Mouse (Mus musculus) kidney, adult 2 months (tissue): ENCODE measurements around the gene Ppdpf. TPM values are rescaled to one million over a fixed set of nuclear protein-coding genes. Genes with fewer than 3 reads are reported as not detected.
A peak's percentile ranks its signal among the peaks of the same experiment; 100 is the strongest.
"Not testable (repeated sequence)": the region's sequence is repeated elsewhere in the genome, so short reads cannot be mapped to it uniquely, and the experiment has no call there.

Experiments
- DNase-seq: peaks from one replicate; pipeline ENCODE4 v3.0.0; 2021
- H3K27ac ChIP-seq: fragments of 200-500 bp; 2 replicates; pipeline ENCODE4 v1.5.1; 2012; ENCODE audit warnings: low read depth, low read length, control low read depth, inconsistent platforms; ENCODE audit not compliant: insufficient read depth
- H3K27me3 ChIP-seq: fragments of 200-500 bp; replicated peaks from 2 replicates; pipeline ENCODE4 v1.6.1; 2012; ENCODE audit warnings: mild to moderate bottlenecking, moderate library complexity, low read length, inconsistent platforms; ENCODE audit not compliant: control insufficient read depth, insufficient read depth
- H3K36me3 ChIP-seq: fragments of 200-500 bp; 2 replicates; pipeline ENCODE4 v1.6.1; 2012; ENCODE audit warnings: mild to moderate bottlenecking, moderate library complexity, low read length, inconsistent platforms; ENCODE audit not compliant: control insufficient read depth, insufficient read depth
- H3K4me1 ChIP-seq: fragments of 200-500 bp; 2 replicates; pipeline ENCODE4 v1.6.1; 2011; ENCODE audit warnings: low read length; ENCODE audit not compliant: control insufficient read depth, insufficient read depth
- H3K4me3 ChIP-seq: fragments of 200-500 bp; 2 replicates; pipeline ENCODE4 v1.5.1; 2011; ENCODE audit warnings: mild to moderate bottlenecking, low read depth, low read length, control low read depth; ENCODE audit not compliant: insufficient read depth
- CTCF ChIP-seq: fragments of 200-500 bp; conservative IDR thresholded peaks from 2 replicates; pipeline ENCODE4 v1.5.1; 2011; ENCODE audit warnings: low read depth, mild to moderate bottlenecking, control low read depth, low read length, moderate library complexity, mixed read lengths; ENCODE audit not compliant: insufficient read depth, insufficient read length
- POLR2A ChIP-seq: fragments of 200-500 bp; IDR thresholded peaks from one replicate; pipeline ENCODE4 v1.6.1; 2011; ENCODE audit warnings: low read depth, low read length, control low read depth
- WGBS: fragments of 180-500 bp; shearing (Covaris S2); methylation state at CpG from one replicate; pipeline ENCODE4 v1.1.7; 2018; 5-methylcytosine and 5-hydroxymethylcytosine counted together
- polyA plus RNA-seq: library from polyadenylated mRNA; depleted of rRNA; stranded (reverse); fragments of >200 nt; gene quantifications from 2 replicates; pipeline ENCODE4 v1.2.3, GENCODE M21; 2012

Gene Ppdpf
- polyA plus RNA-seq, 1 experiment, result 162 TPM

DNA sequence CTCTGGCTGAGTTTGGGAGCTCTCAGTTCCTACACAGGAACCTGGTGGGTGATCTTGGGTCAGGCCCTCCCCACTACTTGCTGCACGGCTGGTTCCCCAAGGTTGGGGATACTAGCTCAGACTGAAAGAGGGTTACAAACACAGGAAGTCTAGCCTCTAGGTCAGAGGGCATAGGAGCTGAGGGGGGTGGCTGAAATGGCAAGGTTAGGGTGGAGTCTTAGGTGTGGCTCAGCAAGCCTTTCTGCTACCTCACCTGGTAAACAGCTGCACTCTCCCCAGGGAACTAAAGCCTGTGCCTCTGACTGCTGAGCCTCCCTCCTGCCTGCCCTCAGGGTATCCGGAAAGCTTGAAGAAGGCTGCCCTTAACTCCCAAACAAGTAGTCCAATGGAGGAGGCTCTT lies 1.6 kb downstream of the Ppdpf start:
- no peaks in the 10 kb centered on the region for H3K36me3 ChIP-seq
- peak; percentile 21 for DNase-seq
- H3K4me3 ChIP-seq, result no peak overlapping the region
- H3K4me1 ChIP-seq, result peaks cover 5% of the 10 kb centered on the region; the same call in 1 of the 2 replicates
- H3K27me3 ChIP-seq, result no peaks in the 10 kb centered on the region
- no peak for TF ChIP-seq CTCF
- no peak for TF ChIP-seq POLR2A
- peak overlapping the region; percentile 13 for H3K27ac ChIP-seq
- 46% methylated on average over 2 of the region's 2 CpGs for WGBS

DNA sequence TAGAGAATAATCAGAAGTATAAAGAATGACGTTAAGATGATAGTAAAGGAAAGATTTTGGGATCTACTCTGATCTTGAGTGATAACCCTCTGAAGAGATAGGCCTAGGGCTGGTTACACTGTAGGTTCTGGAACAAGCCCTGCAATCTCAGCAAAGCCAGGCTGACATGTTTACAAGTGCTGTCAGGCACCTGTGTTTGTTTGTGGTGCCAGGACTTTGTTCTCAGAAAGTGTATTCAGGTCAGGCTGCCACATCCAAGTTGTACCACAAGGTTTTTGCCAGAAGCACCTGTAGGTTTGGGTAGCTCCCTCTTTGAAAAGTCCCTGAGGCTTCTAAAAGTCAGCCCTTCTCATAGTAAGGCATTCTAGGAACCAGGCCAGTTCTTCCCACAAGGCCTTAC lies 2.3 kb downstream of the Ppdpf start:
- DNase-seq, result no peak
- 83% methylated on average over 1 of the region's 1 CpGs for WGBS
- Histone ChIP-seq H3K27me3 (no peaks in the 10 kb centered on the region), H3K4me3 (no peak overlapping the region), H3K36me3 (no peaks in the 10 kb centered on the region), H3K27ac (0 out of 2 replicates have a peak overlapping the region, but pooled peaks have one; percentile 13), H3K4me1 (peaks cover 5% of the 10 kb centered on the region; the same call in 1 of the 2 replicates)
- TF ChIP-seq CTCF (no peak), POLR2A (no peak)

DNA sequence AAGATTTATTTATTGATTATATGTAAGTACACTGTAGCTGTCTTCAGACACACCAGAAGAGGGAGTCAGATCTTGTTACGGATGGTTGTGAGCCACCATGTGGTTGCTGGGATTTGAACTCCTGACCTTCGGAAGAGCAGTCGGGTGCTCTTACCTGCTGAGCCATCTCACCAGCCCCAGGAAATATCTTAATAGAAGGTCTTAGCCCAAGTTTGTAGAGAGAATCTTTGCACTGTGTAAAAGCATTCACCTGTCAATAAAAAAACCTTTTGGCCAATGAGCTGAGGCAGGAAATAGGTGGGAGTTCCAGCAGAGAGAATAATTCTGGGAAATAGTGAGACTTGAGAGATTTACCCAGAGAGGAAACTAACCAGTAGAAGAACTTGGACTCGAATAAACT lies 4.3 kb downstream of the Ppdpf start:
- not testable (repeated sequence) for H3K4me1 ChIP-seq, H3K4me3 ChIP-seq, DNase-seq, H3K36me3 ChIP-seq, H3K27ac ChIP-seq, H3K27me3 ChIP-seq
- 68% methylated on average over 4 of the region's 4 CpGs for WGBS

DNA sequence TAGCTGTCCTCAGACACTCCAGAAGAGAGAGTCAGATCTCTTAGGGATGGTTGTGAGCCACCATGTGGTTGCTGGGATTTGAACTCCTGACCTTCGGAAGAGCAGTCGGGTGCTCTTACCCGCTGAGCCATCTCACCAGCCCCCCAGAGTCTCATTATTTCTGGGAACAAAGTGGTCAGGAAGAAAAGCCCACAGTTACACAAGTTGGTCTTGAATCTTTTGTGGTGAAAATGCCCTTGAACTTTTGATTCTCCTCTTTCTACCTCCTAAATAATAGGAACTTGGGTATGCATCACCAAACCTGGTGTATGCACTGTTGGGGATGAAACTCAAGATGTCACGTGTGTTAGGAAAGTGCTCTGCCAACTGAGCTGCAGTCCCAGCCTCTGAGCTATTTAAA lies 4.9 kb downstream of the Ppdpf start:
- TF ChIP-seq CTCF, result no peak
- no peak for TF ChIP-seq POLR2A
- Histone ChIP-seq H3K27ac (no peak overlapping the region), H3K27me3 (no peaks in the 10 kb centered on the region), H3K36me3 (no peaks in the 10 kb centered on the region), H3K4me1 (peaks cover 5% of the 10 kb centered on the region; the same call in 1 of the 2 replicates), H3K4me3 (no peak overlapping the region)
- 65% methylated on average over 4 of the region's 4 CpGs for WGBS
- DNase-seq, result no peak

DNA sequence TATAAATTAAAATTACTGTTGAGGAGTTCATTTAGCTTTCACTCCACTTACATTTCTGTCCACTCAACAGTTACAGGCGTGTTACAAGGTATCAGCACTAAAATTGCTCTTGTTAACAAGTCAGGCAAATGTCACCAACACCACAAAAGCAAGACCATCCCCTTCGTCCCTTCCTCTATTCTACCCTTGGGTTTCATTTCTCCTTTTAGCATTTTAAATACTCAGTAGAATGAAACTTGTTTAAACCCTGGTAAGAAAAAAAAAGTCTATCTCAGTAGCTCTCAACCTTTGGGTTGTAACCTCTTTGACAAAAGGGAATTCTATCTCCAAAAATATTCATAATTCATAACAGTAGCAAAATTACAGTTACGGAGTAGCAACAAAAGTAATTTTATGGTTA lies 6.0 kb downstream of the Ppdpf start:
- H3K4me1 ChIP-seq, result peaks cover 5% of the 10 kb centered on the region; the same call in 1 of the 2 replicates
- H3K4me3 ChIP-seq, result no peak overlapping the region
- 84% methylated on average over 3 of the region's 3 CpGs for WGBS
- no peak for DNase-seq
- TF ChIP-seq POLR2A (no peak), CTCF (no peak)
- H3K27me3 ChIP-seq, result no peaks in the 10 kb centered on the region
- H3K27ac ChIP-seq, result no peak overlapping the region
- no peaks in the 10 kb centered on the region for H3K36me3 ChIP-seq

DNA sequence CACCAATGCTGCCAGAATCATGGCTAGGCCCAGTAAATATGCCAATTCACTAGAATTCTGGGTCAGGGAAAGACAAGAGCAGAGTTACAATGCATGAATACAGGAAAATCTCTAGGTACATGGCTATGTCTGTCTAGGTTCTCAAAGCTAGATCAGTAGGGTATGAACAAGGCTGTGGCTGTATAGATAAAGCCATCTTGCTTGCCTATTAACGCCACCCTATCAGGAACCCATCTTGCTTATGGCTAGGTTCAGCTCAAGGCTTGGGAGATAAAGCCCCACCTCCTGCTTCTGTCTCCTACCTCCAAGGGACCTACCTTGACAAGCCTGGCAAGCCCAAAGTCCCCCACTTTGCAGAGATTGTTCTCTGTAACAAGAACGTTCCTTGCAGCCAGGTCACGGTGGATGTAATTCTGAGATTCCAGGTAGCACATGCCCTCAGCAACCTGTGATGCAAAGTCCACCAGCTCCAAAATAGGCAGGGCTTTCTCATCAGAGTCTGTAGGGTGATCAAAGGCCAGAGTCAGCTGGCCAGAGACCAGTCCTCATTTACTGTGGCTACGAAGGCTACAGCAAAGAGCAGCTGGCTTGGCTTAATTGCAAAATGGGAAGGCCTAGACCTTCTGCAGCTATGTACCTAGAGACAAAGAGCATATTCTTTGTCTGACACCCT lies 9.7 kb downstream of the Ppdpf start:
- peak; percentile 91 for DNase-seq
- Histone ChIP-seq H3K4me3 (no peak overlapping the region), H3K4me1 (no peaks in the 10 kb centered on the region; the same call in 1 of the 2 replicates), H3K36me3 (no peaks in the 10 kb centered on the region), H3K27ac (no peak overlapping the region), H3K27me3 (no peaks in the 10 kb centered on the region)
- no peak for TF ChIP-seq CTCF
- no peak for TF ChIP-seq POLR2A
- WGBS, result 63% methylated on average over 4 of the region's 4 CpGs

DNA sequence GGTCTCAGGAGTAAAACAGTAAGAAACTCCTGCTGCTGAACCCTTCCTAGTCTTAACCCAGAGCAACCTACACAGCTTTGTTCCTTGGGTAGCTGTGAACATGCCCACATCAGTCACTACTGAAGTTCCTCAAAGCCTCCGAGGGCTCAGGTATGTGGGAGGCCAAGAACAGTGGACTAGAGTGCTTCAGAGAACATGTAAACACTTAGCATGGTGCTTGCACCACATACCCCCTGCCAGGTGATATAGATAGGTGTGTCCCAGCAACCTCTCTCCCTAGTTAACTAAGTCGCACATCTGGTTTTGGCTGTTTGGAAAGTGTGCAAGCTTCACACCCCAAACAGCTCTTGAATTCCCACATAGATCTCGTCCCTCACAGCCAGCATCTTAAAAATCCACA lies 14.6 kb downstream of the Ppdpf start:
- no peak for TF ChIP-seq CTCF
- TF ChIP-seq POLR2A, result no peak
- H3K4me3 ChIP-seq, result no peak overlapping the region
- H3K27me3 ChIP-seq, result no peaks in the 10 kb centered on the region
- H3K27ac ChIP-seq, result no peak overlapping the region
- 70% methylated on average over 3 of the region's 3 CpGs for WGBS
- H3K36me3 ChIP-seq, result no peaks in the 10 kb centered on the region
- no peak for DNase-seq
- no peaks in the 10 kb centered on the region; the same call in 1 of the 2 replicates for H3K4me1 ChIP-seq
